Mouse (Mus musculus): ENCODE measurements around the gene Bdp1. TPM values are rescaled to one million over a fixed set of nuclear protein-coding genes. Genes with fewer than 3 reads are reported as not detected.
A peak's percentile ranks its signal among the peaks of the same experiment; 100 is the strongest.

The Bdp1 gene
- 24.9 and 26.6 TPM in 2 replicates for polyA plus RNA-seq (2016; fragmentation: Nextera tagmentation; extraction: Ambion mirVana)

- WGBS: under 1% methylated on average over 43 of the region's 44 CpGs
- Histone ChIP-seq H3K27ac (ENCODE audit: poor library complexity, severe bottlenecking) (peak within 1 kb of the TSS; percentile 93), H3K36me3 (peaks cover 2% of the 10 kb centered on the region), H3K4me1 (replicated peaks) (peaks cover 19% of the 10 kb centered on the region), H3K4me3 (peak within 1 kb of the TSS; percentile 87), H3K9ac (peak within 1 kb of the TSS; percentile 91), H3K9me3 (replicated peaks) (no peaks in the 10 kb centered on the region), H3K27me3 (replicated peaks) (no peaks in the 10 kb centered on the region), H3K4me2 (peak within 1 kb of the TSS; percentile 80)
- peak; percentile 74 for ATAC-seq (ENCODE audit: insufficient number of reproducible peaks, low FRiP score)
These were observed at the start of gene Bdp1 for GRCm38 (mm10) chr13:100103748-100104254. Bdp1 (minus strand) TSS chr13:100104070.

GRCm38 (mm10) chr13:100152659-100153058, 48.8 kb upstream of the Bdp1 start:
- ATAC-seq (ENCODE audit: insufficient number of reproducible peaks, low FRiP score): no peak
- Histone ChIP-seq H3K4me3 (no peak overlapping the region), H3K36me3 (no peaks in the 10 kb centered on the region), H3K9ac (no peak overlapping the region), H3K4me2 (no peak overlapping the region), H3K27ac (ENCODE audit: poor library complexity, severe bottlenecking) (no peak overlapping the region), H3K9me3 (replicated peaks) (no peaks in the 10 kb centered on the region), H3K27me3 (replicated peaks) (no peaks in the 10 kb centered on the region), H3K4me1 (replicated peaks) (no peaks in the 10 kb centered on the region)
- WGBS: 42% methylated on average over 1 of the region's 1 CpGs

- 75% methylated on average over 8 of the region's 8 CpGs for WGBS
- Histone ChIP-seq H3K27me3 (replicated peaks) (no peaks in the 10 kb centered on the region), H3K36me3 (peaks cover 21% of the 10 kb centered on the region)
These were observed 37.9 kb upstream of the Bdp1 start for GRCm38 (mm10) chr13:100141646-100142314.

DNA sequence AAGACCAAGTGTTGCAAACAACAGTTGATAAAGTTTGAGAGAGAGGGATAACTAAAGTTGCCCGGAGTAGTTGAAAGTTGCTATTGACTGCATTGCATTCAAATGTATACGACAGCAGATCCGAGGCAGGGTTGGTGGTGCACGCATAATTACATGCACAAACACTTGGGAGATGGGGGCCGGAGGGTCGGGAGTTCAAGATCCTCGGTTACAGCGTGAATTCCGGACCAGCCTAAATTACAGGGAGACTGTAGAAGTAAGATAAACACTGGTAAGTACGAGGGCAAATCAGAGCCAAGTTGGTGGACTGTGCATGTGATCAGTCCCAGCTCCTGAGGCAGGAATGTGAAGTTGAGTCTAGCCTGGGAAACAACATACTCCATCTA, 21.4 kb upstream of the Bdp1 start:
- WGBS: 3% methylated on average over 10 of the region's 10 CpGs
- Histone ChIP-seq H3K27me3 (replicated peaks) (no peaks in the 10 kb centered on the region), H3K4me1 (replicated peaks) (peaks cover 9% of the 10 kb centered on the region), H3K4me2 (peak overlapping the region; percentile 91), H3K27ac (ENCODE audit: poor library complexity, severe bottlenecking) (no peak overlapping the region), H3K36me3 (peaks cover 32% of the 10 kb centered on the region), H3K4me3 (peak overlapping the region; percentile 97), H3K9me3 (replicated peaks) (no peaks in the 10 kb centered on the region), H3K9ac (peak overlapping the region; percentile 86)
- no peak for ATAC-seq (ENCODE audit: insufficient number of reproducible peaks, low FRiP score)

More at GRCm38 (mm10) chr13:100141646-100142314, 37.9 kb upstream of the Bdp1 start:
- Histone ChIP-seq H3K4me2 (no peak overlapping the region), H3K4me1 (replicated peaks) (no peaks in the 10 kb centered on the region), H3K9ac (no peak overlapping the region), H3K4me3 (no peak overlapping the region), H3K9me3 (replicated peaks) (no peaks in the 10 kb centered on the region), H3K27ac (ENCODE audit: poor library complexity, severe bottlenecking) (no peak overlapping the region)
- ATAC-seq (ENCODE audit: insufficient number of reproducible peaks, low FRiP score): no peak

- Histone ChIP-seq H3K4me1 (replicated peaks) (peaks cover 9% of the 10 kb centered on the region), H3K9ac (peak within 1 kb of the TSS; percentile 86), H3K27me3 (replicated peaks) (no peaks in the 10 kb centered on the region), H3K4me2 (peak within 1 kb of the TSS; percentile 91), H3K27ac (ENCODE audit: poor library complexity, severe bottlenecking) (no peak within 1 kb of the TSS), H3K9me3 (replicated peaks) (no peaks in the 10 kb centered on the region), H3K36me3 (peaks cover 29% of the 10 kb centered on the region), H3K4me3 (peak within 1 kb of the TSS; percentile 97)
- 4% methylated on average over 42 of the region's 42 CpGs for WGBS
- ATAC-seq (ENCODE audit: insufficient number of reproducible peaks, low FRiP score): peak; percentile 92
These were observed 20.8 kb upstream of the Bdp1 start, which contains the start of gene Smn1 for GRCm38 (mm10) chr13:100124423-100125257. Smn1 (plus strand) TSS chr13:100124852.

DNA sequence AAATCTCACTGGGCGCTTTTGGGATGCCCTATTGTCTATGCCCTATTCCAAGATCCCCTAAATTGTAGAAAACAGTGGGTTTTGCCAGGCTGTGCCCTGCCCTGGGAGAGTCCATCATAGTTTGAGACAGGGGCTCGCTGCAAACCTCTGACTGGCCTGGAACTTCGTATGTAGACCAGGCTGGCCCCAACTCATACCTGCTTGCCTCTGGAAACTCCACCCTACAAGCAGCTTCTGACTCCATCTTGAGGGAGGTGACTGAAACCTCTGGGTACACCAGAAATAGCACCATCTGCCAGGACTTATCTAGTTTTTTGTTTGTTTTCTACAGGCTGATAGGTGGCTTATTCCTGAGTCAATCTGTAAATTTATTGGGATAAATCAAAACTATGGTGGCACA, 20.1 kb upstream of the Bdp1 start:
- no peak overlapping the region for H3K9ac ChIP-seq
- H3K4me2 ChIP-seq: peak overlapping the region; percentile 91
- 78% methylated on average over 3 of the region's 3 CpGs for WGBS

DNA sequence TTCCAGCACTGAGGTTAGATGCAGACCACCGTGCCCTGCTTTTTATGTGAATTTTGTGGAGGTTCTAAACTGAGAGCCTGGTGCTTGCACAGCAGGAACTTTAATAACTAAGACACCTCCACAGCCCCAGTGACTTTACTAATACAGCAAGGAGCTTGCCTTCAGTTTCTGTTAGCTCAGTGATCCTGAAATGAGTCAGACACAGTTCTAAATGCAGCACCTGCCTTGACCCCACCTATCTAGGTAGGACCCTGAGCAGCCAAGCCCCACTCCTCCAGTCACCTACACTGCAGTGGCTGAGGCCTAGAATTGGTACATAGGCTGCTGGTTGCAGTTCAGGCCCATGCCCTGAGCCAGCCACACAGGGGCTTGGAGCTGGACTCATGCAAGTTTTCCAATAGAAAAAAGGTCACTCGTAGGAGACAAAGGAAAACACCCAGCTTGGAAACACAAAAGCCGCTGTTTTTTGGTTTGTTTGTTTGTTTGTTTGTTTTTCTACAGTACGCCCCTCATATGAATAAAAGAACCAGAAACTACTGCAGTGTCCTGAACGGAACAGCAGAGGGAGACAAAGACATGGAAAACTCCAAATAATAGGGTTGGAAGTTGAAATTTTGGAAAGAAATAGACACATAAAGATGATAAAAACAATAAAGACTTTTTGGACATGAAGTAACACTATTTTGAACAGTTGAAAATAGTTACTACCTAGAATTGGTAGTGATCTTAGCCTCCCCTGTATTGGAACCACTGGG, 8.5 kb upstream of the Bdp1 start:
- WGBS: 40% methylated on average over 5 of the region's 5 CpGs
- no peak overlapping the region for H3K4me3 ChIP-seq

More for the DNA sequence above, 20.1 kb upstream of the Bdp1 start:
- Histone ChIP-seq H3K27ac (ENCODE audit: poor library complexity, severe bottlenecking) (no peak overlapping the region), H3K4me1 (replicated peaks) (peaks cover 9% of the 10 kb centered on the region), H3K4me3 (peak overlapping the region; percentile 97), H3K36me3 (peaks cover 23% of the 10 kb centered on the region), H3K27me3 (replicated peaks) (no peaks in the 10 kb centered on the region), H3K9me3 (replicated peaks) (no peaks in the 10 kb centered on the region)
- no peak for ATAC-seq (ENCODE audit: insufficient number of reproducible peaks, low FRiP score)

GRCm38 (mm10) chr13:100107652-100108472, 4.0 kb upstream of the Bdp1 start, which contains the start of gene Serf1:
Serf1 (plus strand) TSS chr13:100108012.
- peak; percentile 84 for ATAC-seq (ENCODE audit: insufficient number of reproducible peaks, low FRiP score)
- H3K4me1 ChIP-seq (replicated peaks): peaks cover 10% of the 10 kb centered on the region; the same call in 1 of the 2 replicates
- no peaks in the 10 kb centered on the region for H3K27me3 ChIP-seq (replicated peaks)
- H3K9ac ChIP-seq: peak within 1 kb of the TSS; percentile 78
- no peaks in the 10 kb centered on the region for H3K36me3 ChIP-seq
- no peaks in the 10 kb centered on the region for H3K9me3 ChIP-seq (replicated peaks)
- H3K4me2 ChIP-seq: peak within 1 kb of the TSS; percentile 95
- peak within 1 kb of the TSS; percentile 18 for H3K27ac ChIP-seq (ENCODE audit: poor library complexity, severe bottlenecking)
- WGBS: 1% methylated on average over 75 of the region's 76 CpGs
- H3K4me3 ChIP-seq: peak within 1 kb of the TSS; percentile 66

More for the DNA sequence above, 8.5 kb upstream of the Bdp1 start:
- no peak overlapping the region for H3K9ac ChIP-seq
- ATAC-seq (ENCODE audit: insufficient number of reproducible peaks, low FRiP score): no peak
- no peaks in the 10 kb centered on the region for H3K27me3 ChIP-seq (replicated peaks)
- no peak overlapping the region for H3K27ac ChIP-seq (ENCODE audit: poor library complexity, severe bottlenecking)
- no peaks in the 10 kb centered on the region for H3K9me3 ChIP-seq (replicated peaks)
- H3K4me2 ChIP-seq: no peak overlapping the region
- H3K36me3 ChIP-seq: peaks cover 15% of the 10 kb centered on the region
- H3K4me1 ChIP-seq (replicated peaks): 0 out of 2 replicates have a peak, but pooled peaks cover 5% of the 10 kb centered on the region

- H3K4me2 ChIP-seq: peak overlapping the region; percentile 80
- H3K4me1 ChIP-seq (replicated peaks): peaks cover 14% of the 10 kb centered on the region
- H3K27me3 ChIP-seq (replicated peaks): no peaks in the 10 kb centered on the region
- no peaks in the 10 kb centered on the region for H3K9me3 ChIP-seq (replicated peaks)
- peak overlapping the region; percentile 93 for H3K27ac ChIP-seq (ENCODE audit: poor library complexity, severe bottlenecking)
- peak overlapping the region; percentile 87 for H3K4me3 ChIP-seq
- no peak for ATAC-seq (ENCODE audit: insufficient number of reproducible peaks, low FRiP score)
- WGBS: 6% methylated on average over 15 of the region's 15 CpGs
- H3K9ac ChIP-seq: peak overlapping the region; percentile 91
- peaks cover 6% of the 10 kb centered on the region for H3K36me3 ChIP-seq
These were observed 715 bp downstream of the Bdp1 start for GRCm38 (mm10) chr13:100103052-100103658.

DNA sequence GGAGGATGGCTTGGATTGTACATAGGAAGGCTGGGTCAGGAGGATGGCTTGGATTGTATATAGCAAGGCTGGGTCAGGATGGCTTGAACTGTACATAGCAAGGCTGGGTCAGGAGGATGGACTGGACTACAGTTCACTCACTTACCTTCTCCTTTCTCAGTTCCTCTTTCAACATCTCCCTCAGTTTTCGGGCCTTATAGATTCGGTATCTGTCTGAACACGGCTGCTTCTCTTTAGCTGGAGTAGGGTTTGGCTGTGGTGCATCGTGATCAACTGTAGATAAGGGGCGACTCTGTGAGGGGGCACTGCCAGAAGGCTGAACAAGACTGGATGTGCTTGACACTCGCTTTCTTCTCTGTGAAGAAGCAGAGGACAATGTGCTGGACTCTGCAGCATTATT, 5.1 kb downstream of the Bdp1 start:
- Histone ChIP-seq H3K9me3 (replicated peaks) (no peaks in the 10 kb centered on the region), H3K36me3 (peaks cover 45% of the 10 kb centered on the region), H3K4me3 (no peak overlapping the region), H3K27me3 (replicated peaks) (no peaks in the 10 kb centered on the region), H3K27ac (ENCODE audit: poor library complexity, severe bottlenecking) (no peak overlapping the region), H3K9ac (no peak overlapping the region), H3K4me1 (replicated peaks) (peaks cover 11% of the 10 kb centered on the region), H3K4me2 (no peak overlapping the region)
- WGBS: 85% methylated on average over 6 of the region's 6 CpGs
- ATAC-seq (ENCODE audit: insufficient number of reproducible peaks, low FRiP score): no peak
